Mouse (Mus musculus) forebrain, embryonic 16.5 days (tissue): ENCODE results near the gene Meltf. TPM values are rescaled to one million over a fixed set of nuclear protein-coding genes. Genes with fewer than 3 reads are reported as not detected.
A peak's percentile ranks its signal among the peaks of the same experiment; 100 is the strongest.

Experiments
- ATAC-seq: fragments of 200-750 bp; cut with Nextera tagmentation; 2 replicates; pipeline ENCODE4 v1.8.0; 2017; ENCODE audit warnings: mild to moderate bottlenecking, moderate library complexity
- H3K27ac ChIP-seq: fragments of 300-500 bp; sonication (generic); 2 replicates; pipeline ENCODE4 v1.5.1; 2014; ENCODE audit warnings: low read length, control low read depth
- H3K27me3 ChIP-seq: fragments of 300-500 bp; sonication (generic); replicated peaks from 2 replicates; pipeline ENCODE4 v1.6.1; 2014; ENCODE audit warnings: low read length; ENCODE audit not compliant: control insufficient read depth, insufficient read depth
- H3K36me3 ChIP-seq: fragments of 300-500 bp; sonication (generic); 2 replicates; pipeline ENCODE4 v1.6.1; 2014; ENCODE audit not compliant: control insufficient read depth, insufficient read depth
- H3K4me1 ChIP-seq: fragments of 300-500 bp; sonication (generic); replicated peaks from 2 replicates; pipeline ENCODE4 v1.6.1; 2014; ENCODE audit warnings: low read length; ENCODE audit not compliant: control insufficient read depth, insufficient read depth
- H3K4me2 ChIP-seq: fragments of 300-500 bp; sonication (generic); 2 replicates; pipeline ENCODE4 v1.6.1; 2014; ENCODE audit warnings: mild to moderate bottlenecking, low read length, control low read depth
- H3K4me3 ChIP-seq: fragments of 300-500 bp; sonication (generic); replicated peaks from 2 replicates; pipeline ENCODE4 v1.5.1; 2014; ENCODE audit warnings: mild to moderate bottlenecking, low read length, control low read depth
- H3K9ac ChIP-seq: fragments of 300-500 bp; sonication (generic); replicated peaks from 2 replicates; pipeline ENCODE4 v1.6.1; 2014; ENCODE audit warnings: low read depth, low read length, control low read depth
- H3K9me3 ChIP-seq: fragments of 300-500 bp; sonication (generic); 2 replicates; pipeline ENCODE4 v1.6.1; 2016; ENCODE audit warnings: low read length; ENCODE audit not compliant: control insufficient read depth
- WGBS: fragments of 180-500 bp; shearing (Covaris S2); extraction: QIAGEN DNeasy Blood & Tissue Kit; methylation state at CpG from one replicate; pipeline ENCODE4 v1.1.7; 2014; 5-methylcytosine and 5-hydroxymethylcytosine counted together
- polyA plus RNA-seq: library from polyadenylated mRNA; unstranded; fragments of >200 nt; fragmentation: Nextera tagmentation; extraction: Ambion mirVana; gene quantifications from 2 replicates; pipeline ENCODE4 v1.2.1, GENCODE M21; 2015

The Meltf gene
- polyA plus RNA-seq, 1 experiment from 2014 or later = 0.16 TPM

- no peak overlapping the region for H3K27ac ChIP-seq
- H3K27me3 ChIP-seq = no peaks in the 10 kb centered on the region
- H3K4me2 ChIP-seq = no peak overlapping the region
- no peak overlapping the region for H3K9ac ChIP-seq
- H3K36me3 ChIP-seq = no peaks in the 10 kb centered on the region
- no peak overlapping the region for H3K4me3 ChIP-seq
- no peak for ATAC-seq
- H3K4me1 ChIP-seq = no peaks in the 10 kb centered on the region
- 75% methylated on average over 14 of the region's 14 CpGs for WGBS
- H3K9me3 ChIP-seq = no peaks in the 10 kb centered on the region
These were observed 4.7 kb downstream of the Meltf start for GRCm38 (mm10) chr16:31883302-31883701.

GRCm38 (mm10) chr16:31883902-31884301 lies 5.3 kb downstream of the Meltf start:
- Histone ChIP-seq H3K27me3 (no peaks in the 10 kb centered on the region), H3K4me2 (no peak overlapping the region), H3K36me3 (no peaks in the 10 kb centered on the region), H3K4me1 (no peaks in the 10 kb centered on the region), H3K4me3 (no peak overlapping the region), H3K27ac (no peak overlapping the region), H3K9me3 (no peaks in the 10 kb centered on the region), H3K9ac (no peak overlapping the region)
- ATAC-seq = peak; percentile 32; the same call in 1 of the 2 replicates
- WGBS = 21% methylated on average over 6 of the region's 6 CpGs

GRCm38 (mm10) chr16:31890907-31891306 lies 12.3 kb downstream of the Meltf start:
- Histone ChIP-seq H3K36me3 (no peaks in the 10 kb centered on the region), H3K4me3 (no peak overlapping the region), H3K27ac (no peak overlapping the region), H3K4me1 (no peaks in the 10 kb centered on the region), H3K27me3 (no peaks in the 10 kb centered on the region), H3K4me2 (no peak overlapping the region), H3K9me3 (no peaks in the 10 kb centered on the region), H3K9ac (no peak overlapping the region)
- 57% methylated on average over 7 of the region's 7 CpGs for WGBS
- no peak for ATAC-seq

GRCm38 (mm10) chr16:31893396-31894141 lies 15.0 kb downstream of the Meltf start:
- no peaks in the 10 kb centered on the region for H3K27me3 ChIP-seq
- peaks cover 13% of the 10 kb centered on the region for H3K4me1 ChIP-seq
- H3K9ac ChIP-seq = no peak overlapping the region
- 57% methylated on average over 5 of the region's 5 CpGs for WGBS
- H3K27ac ChIP-seq = no peak overlapping the region
- H3K36me3 ChIP-seq = no peaks in the 10 kb centered on the region
- ATAC-seq = no peak
- H3K4me3 ChIP-seq = no peak overlapping the region
- H3K9me3 ChIP-seq = no peaks in the 10 kb centered on the region
- H3K4me2 ChIP-seq = no peak overlapping the region

GRCm38 (mm10) chr16:31896971-31897774 lies 18.6 kb downstream of the Meltf start:
- ATAC-seq = peak; percentile 60
- WGBS = 10% methylated on average over 29 of the region's 29 CpGs
- H3K4me3 ChIP-seq = peak overlapping the region; percentile 31

GRCm38 (mm10) chr16:31898546-31899326 lies 20.1 kb downstream of the Meltf start:
- peak; percentile 71 for ATAC-seq
- 68% methylated on average over 18 of the region's 18 CpGs for WGBS
- no peak overlapping the region for H3K27ac ChIP-seq

More at GRCm38 (mm10) chr16:31896971-31897774, 18.6 kb downstream of the Meltf start:
- Histone ChIP-seq H3K9me3 (no peaks in the 10 kb centered on the region), H3K36me3 (no peaks in the 10 kb centered on the region), H3K4me1 (peaks cover 13% of the 10 kb centered on the region), H3K27me3 (no peaks in the 10 kb centered on the region), H3K27ac (no peak overlapping the region), H3K4me2 (peak overlapping the region; percentile 59), H3K9ac (peak overlapping the region; percentile 49)

GRCm38 (mm10) chr16:31901886-31902285 lies 23.3 kb downstream of the Meltf start:
- H3K27ac ChIP-seq = no peak overlapping the region
- no peak overlapping the region for H3K4me3 ChIP-seq
- H3K4me2 ChIP-seq = no peak overlapping the region
- H3K27me3 ChIP-seq = peaks cover 4% of the 10 kb centered on the region; the same call in 1 of the 2 replicates
- no peaks in the 10 kb centered on the region for H3K36me3 ChIP-seq
- H3K4me1 ChIP-seq = peaks cover 13% of the 10 kb centered on the region
- no peak overlapping the region for H3K9ac ChIP-seq
- no peak for ATAC-seq
- 88% methylated on average over 1 of the region's 1 CpGs for WGBS
- no peaks in the 10 kb centered on the region for H3K9me3 ChIP-seq

More at GRCm38 (mm10) chr16:31898546-31899326, 20.1 kb downstream of the Meltf start:
- H3K4me3 ChIP-seq = no peak overlapping the region
- no peaks in the 10 kb centered on the region for H3K27me3 ChIP-seq
- no peak overlapping the region for H3K9ac ChIP-seq
- H3K4me2 ChIP-seq = no peak overlapping the region
- H3K9me3 ChIP-seq = no peaks in the 10 kb centered on the region
- no peaks in the 10 kb centered on the region for H3K36me3 ChIP-seq
- peaks cover 13% of the 10 kb centered on the region for H3K4me1 ChIP-seq

GRCm38 (mm10) chr16:31903239-31903638 lies 24.6 kb downstream of the Meltf start:
- Histone ChIP-seq H3K4me3 (no peak overlapping the region), H3K27ac (no peak overlapping the region), H3K36me3 (no peaks in the 10 kb centered on the region), H3K9ac (no peak overlapping the region), H3K9me3 (no peaks in the 10 kb centered on the region), H3K27me3 (peaks cover 4% of the 10 kb centered on the region; the same call in 1 of the 2 replicates), H3K4me2 (no peak overlapping the region), H3K4me1 (0 out of 2 replicates have a peak, but pooled peaks cover 5% of the 10 kb centered on the region)
- WGBS = 87% methylated on average over 8 of the region's 8 CpGs
- no peak for ATAC-seq

- Histone ChIP-seq H3K9ac (no peak overlapping the region), H3K9me3 (no peaks in the 10 kb centered on the region), H3K4me1 (0 out of 2 replicates have a peak, but pooled peaks cover 5% of the 10 kb centered on the region), H3K4me2 (no peak overlapping the region), H3K27me3 (peaks cover 4% of the 10 kb centered on the region; the same call in 1 of the 2 replicates), H3K4me3 (no peak overlapping the region), H3K27ac (no peak overlapping the region), H3K36me3 (no peaks in the 10 kb centered on the region)
- ATAC-seq = no peak
- WGBS = 82% methylated on average over 4 of the region's 4 CpGs
These were observed 26.7 kb downstream of the Meltf start for GRCm38 (mm10) chr16:31905331-31905730.
